Mouse (Mus musculus) liver, postnatal 0 days (tissue): ENCODE results near the gene Nlrc5. TPM values are rescaled to one million over a fixed set of nuclear protein-coding genes. Genes with fewer than 3 reads are reported as not detected.

Source experiments
- ATAC-seq: fragments of 200-750 bp; cut with Nextera tagmentation; 2 replicates; pipeline ENCODE4 v1.8.0; 2017; ENCODE audit warnings: mild to moderate bottlenecking, moderate library complexity
- DNase-seq: peaks from one replicate; pipeline ENCODE4 v3.0.0-alpha.2; 2016
- H3K27ac ChIP-seq: fragments of 300-500 bp; sonication (generic); 2 replicates; pipeline ENCODE4 v1.5.1; 2014; ENCODE audit warnings: antibody characterized with exemption, moderate library complexity, mild to moderate bottlenecking, low read depth
- H3K27me3 ChIP-seq: fragments of 300-500 bp; sonication (generic); 2 replicates; pipeline ENCODE4 v1.6.1; 2014; ENCODE audit warnings: low read length, control low read depth, mixed read lengths; ENCODE audit not compliant: insufficient read depth
- H3K36me3 ChIP-seq: fragments of 300-500 bp; sonication (generic); replicated peaks from 2 replicates; pipeline ENCODE4 v1.6.1; 2014; ENCODE audit warnings: mild to moderate bottlenecking, control low read depth, low read length, moderate library complexity, mixed read lengths; ENCODE audit not compliant: insufficient read depth
- H3K4me1 ChIP-seq: fragments of 300-500 bp; sonication (generic); 2 replicates; pipeline ENCODE4 v1.6.1; 2014; ENCODE audit warnings: antibody characterized with exemption, mild to moderate bottlenecking, control low read depth; ENCODE audit not compliant: insufficient read depth
- H3K4me2 ChIP-seq: fragments of 300-500 bp; sonication (generic); 2 replicates; pipeline ENCODE4 v1.6.1; 2014; ENCODE audit warnings: low read depth, mild to moderate bottlenecking, low read length, moderate library complexity, mixed read lengths
- H3K4me3 ChIP-seq: fragments of 300-500 bp; sonication (generic); 2 replicates; pipeline ENCODE4 v1.5.1; 2014; ENCODE audit warnings: low read depth, low read length
- H3K9ac ChIP-seq: fragments of 300-500 bp; sonication (generic); replicated peaks from 2 replicates; pipeline ENCODE4 v1.6.1; 2014; ENCODE audit warnings: mild to moderate bottlenecking, moderate library complexity
- H3K9me3 ChIP-seq: fragments of 300-500 bp; sonication (generic); 2 replicates; pipeline ENCODE4 v1.6.1; 2016; ENCODE audit warnings: mild to moderate bottlenecking, control low read depth, low read length, mixed read lengths
- CTCF ChIP-seq: sonication (generic); IDR thresholded peaks from 2 replicates; pipeline ENCODE4 v1.5.1; 2016; ENCODE audit warnings: antibody characterized with exemption, low read depth
- EP300 ChIP-seq: IDR thresholded peaks from 2 replicates; pipeline ENCODE4 v1.6.1; 2016; ENCODE audit warnings: antibody characterized with exemption, low read depth, mild to moderate bottlenecking
- WGBS: fragments of 180-500 bp; shearing (Covaris S2); extraction: QIAGEN DNeasy Blood & Tissue Kit; methylation state at CpG from one replicate; pipeline ENCODE4 v1.1.7; 2014; ENCODE audit not compliant: insufficient replicate concordance; 5-methylcytosine and 5-hydroxymethylcytosine counted together
- polyA plus RNA-seq: library from polyadenylated mRNA; unstranded; fragments of >200 nt; fragmentation: Nextera tagmentation; extraction: Ambion mirVana; gene quantifications from 2 replicates; pipeline ENCODE4 v1.2.1, GENCODE M21; 2015

Nlrc5 gene
- polyA plus RNA-seq, 1 experiment from 2014 or later = 1.3 TPM

DNA sequence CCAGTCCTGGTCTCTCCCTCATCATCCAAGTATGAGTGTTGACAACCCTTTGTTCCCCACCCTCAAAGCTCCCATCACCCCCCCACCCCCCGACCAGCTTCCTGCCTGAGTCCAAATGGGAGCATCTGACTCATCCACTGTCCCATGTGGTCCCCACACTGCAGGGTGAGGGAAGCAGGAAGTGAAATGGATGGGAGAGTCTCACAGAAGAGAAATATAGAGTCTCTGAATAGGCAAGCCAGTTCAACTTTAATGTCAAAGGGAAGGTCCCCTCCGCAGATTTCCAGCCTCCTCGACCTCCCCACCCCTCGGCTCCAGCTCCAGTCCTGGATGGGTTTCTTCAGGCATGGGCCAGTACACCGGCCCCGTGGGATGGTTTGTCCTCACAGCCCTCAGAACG lies 4.8 kb upstream of the Nlrc5 start:
- Histone ChIP-seq H3K9ac (no peak overlapping the region), H3K4me2 (no peak overlapping the region), H3K27me3 (no peaks in the 10 kb centered on the region; the same call in 1 of the 2 replicates), H3K36me3 (no peaks in the 10 kb centered on the region), H3K9me3 (no peaks in the 10 kb centered on the region), H3K4me1 (peaks cover 6% of the 10 kb centered on the region; the same call in 1 of the 2 replicates), H3K4me3 (no peak overlapping the region), H3K27ac (no peak overlapping the region)
- DNase-seq (no peak), ATAC-seq (no peak)
- 63% methylated on average over 7 of the region's 7 CpGs for WGBS
- TF ChIP-seq EP300 = no peak
- TF ChIP-seq CTCF = no peak

DNA sequence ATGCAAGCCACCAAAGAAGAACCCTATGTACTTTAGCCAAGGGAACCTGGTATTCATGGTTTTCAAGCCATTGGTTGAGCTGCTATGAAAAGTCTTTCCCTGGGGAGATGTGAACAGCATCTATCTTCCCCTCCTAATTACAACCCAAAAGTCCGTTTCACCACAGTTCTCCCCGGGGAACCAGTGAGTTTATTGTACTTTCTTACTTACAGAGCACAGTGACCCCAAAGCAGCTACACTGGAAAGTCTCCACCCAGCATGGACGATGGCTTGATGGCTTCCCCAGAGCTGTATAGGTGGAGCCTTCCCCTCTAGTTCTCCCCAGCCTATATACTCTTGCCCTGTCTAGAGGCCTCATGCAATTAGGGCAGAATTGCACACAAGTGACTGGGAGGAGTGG lies 1.9 kb upstream of the Nlrc5 start:
- no peak overlapping the region for H3K27ac ChIP-seq
- no peak overlapping the region; the same call in 1 of the 2 replicates for H3K4me2 ChIP-seq
- no peak overlapping the region for H3K9ac ChIP-seq
- DNase-seq (no peak), ATAC-seq (no peak)
- no peaks in the 10 kb centered on the region for H3K9me3 ChIP-seq
- peaks cover 6% of the 10 kb centered on the region; the same call in 1 of the 2 replicates for H3K4me1 ChIP-seq
- TF ChIP-seq CTCF (no peak), EP300 (no peak)
- H3K36me3 ChIP-seq = no peaks in the 10 kb centered on the region
- WGBS = 55% methylated on average over 3 of the region's 3 CpGs
- no peaks in the 10 kb centered on the region; the same call in 1 of the 2 replicates for H3K27me3 ChIP-seq
- no peak overlapping the region for H3K4me3 ChIP-seq

DNA sequence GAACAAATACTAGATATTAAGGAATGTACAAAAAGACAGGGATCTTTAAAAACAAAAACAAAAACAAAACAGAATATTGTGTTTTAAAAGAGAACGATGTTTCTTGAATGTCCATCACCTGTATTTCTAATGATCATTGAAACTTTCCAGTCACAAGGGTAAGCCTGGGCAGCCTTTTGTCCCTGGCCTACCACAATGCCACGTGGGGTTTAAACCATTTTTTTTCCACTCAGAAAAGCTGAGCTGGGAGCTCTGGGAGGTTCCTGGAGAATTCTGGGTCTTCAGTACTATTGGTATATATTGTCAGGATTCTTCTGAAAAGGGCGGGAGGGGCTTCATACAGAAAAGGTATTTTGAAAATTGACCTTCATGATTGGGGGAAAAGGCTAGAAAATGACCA lies 802 bp downstream of the Nlrc5 start:
- H3K36me3 ChIP-seq = no peaks in the 10 kb centered on the region
- no peaks in the 10 kb centered on the region; the same call in 1 of the 2 replicates for H3K27me3 ChIP-seq
- DNase-seq = no peak
- TF ChIP-seq EP300 = no peak
- TF ChIP-seq CTCF = no peak
- no peaks in the 10 kb centered on the region for H3K9me3 ChIP-seq
- no peak for ATAC-seq
- 0 out of 2 replicates have a peak overlapping the region, but pooled peaks have one; percentile 59 for H3K4me3 ChIP-seq
- no peak overlapping the region for H3K27ac ChIP-seq
- no peak overlapping the region for H3K9ac ChIP-seq
- H3K4me1 ChIP-seq = peaks cover 6% of the 10 kb centered on the region; the same call in 1 of the 2 replicates
- 73% methylated on average over 3 of the region's 3 CpGs for WGBS
- H3K4me2 ChIP-seq = peak overlapping the region; percentile 75

DNA sequence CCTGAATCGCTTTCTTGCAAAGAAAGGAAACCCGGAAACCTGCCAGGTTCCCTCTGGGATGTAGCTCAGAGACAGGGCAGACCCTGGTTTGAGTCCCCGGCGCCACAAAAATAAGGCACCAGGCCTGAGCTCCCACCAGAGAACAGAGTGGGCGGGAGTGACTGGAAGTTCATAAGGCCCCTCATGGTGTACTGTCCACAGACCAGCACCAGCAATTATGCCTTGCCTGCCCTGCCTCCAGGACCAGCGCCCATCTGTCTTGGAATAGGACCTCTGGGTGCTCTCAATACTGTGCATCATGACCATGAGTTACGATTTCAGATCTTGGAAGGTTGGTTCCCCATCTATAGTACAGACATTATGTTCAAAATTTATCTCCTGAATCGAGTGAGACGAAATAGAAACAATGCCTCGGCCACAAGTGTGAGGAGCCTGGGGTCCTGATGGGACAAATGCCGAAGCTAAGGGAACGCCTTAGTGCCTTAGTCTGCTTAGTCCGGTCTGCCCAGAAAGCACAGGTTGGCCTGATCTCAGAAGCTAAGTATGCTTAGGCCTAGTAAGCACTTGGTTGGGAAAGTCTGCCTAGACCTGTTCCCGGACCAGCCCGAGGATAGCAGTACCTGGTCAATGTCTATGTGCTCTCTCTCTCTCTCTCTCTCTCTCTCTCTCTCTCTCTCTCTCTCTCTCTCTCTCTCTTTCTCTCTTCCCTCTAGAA lies 1.4 kb downstream of the Nlrc5 start:
- H3K4me1 ChIP-seq = peaks cover 6% of the 10 kb centered on the region; the same call in 1 of the 2 replicates
- H3K9me3 ChIP-seq = no peaks in the 10 kb centered on the region
- H3K27me3 ChIP-seq = no peaks in the 10 kb centered on the region; the same call in 1 of the 2 replicates
- 84% methylated on average over 15 of the region's 15 CpGs for WGBS
- no peak for DNase-seq
- no peak overlapping the region for H3K9ac ChIP-seq
- no peak overlapping the region for H3K27ac ChIP-seq
- H3K36me3 ChIP-seq = no peaks in the 10 kb centered on the region
- no peak for ATAC-seq
- no peak overlapping the region for H3K4me3 ChIP-seq
- TF ChIP-seq CTCF = no peak
- no peak for TF ChIP-seq EP300
- no peak overlapping the region for H3K4me2 ChIP-seq

DNA sequence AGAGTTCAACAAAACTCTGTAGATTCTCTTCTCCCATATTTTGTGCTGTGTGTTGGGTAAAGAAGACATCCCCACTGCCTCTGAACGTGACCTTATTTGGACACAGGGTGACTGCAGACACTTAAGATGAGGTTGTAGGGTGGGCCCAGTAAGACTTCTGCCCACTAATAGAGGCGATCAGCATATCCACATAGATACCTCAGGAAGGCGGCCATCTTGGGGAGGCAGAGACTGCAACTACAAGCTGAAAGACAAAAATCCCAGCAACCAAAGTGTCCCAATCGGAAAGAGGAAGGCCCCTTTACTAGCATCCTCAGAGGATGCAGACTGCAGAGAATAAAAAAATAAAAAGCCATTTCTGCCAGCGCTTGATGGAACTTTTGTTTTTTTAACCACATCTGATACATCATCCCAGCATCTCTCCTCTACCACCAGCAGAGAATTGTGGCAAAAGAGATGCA lies 2.0 kb downstream of the Nlrc5 start:
- Histone ChIP-seq H3K9ac (no peak overlapping the region), H3K27ac (no peak overlapping the region), H3K36me3 (no peaks in the 10 kb centered on the region), H3K27me3 (no peaks in the 10 kb centered on the region; the same call in 1 of the 2 replicates), H3K4me2 (no peak overlapping the region), H3K9me3 (no peaks in the 10 kb centered on the region), H3K4me3 (no peak overlapping the region), H3K4me1 (peaks cover 6% of the 10 kb centered on the region; the same call in 1 of the 2 replicates)
- ATAC-seq (no peak), DNase-seq (no peak)
- WGBS = 83% methylated on average over 5 of the region's 5 CpGs
- TF ChIP-seq CTCF (no peak), EP300 (no peak)

DNA sequence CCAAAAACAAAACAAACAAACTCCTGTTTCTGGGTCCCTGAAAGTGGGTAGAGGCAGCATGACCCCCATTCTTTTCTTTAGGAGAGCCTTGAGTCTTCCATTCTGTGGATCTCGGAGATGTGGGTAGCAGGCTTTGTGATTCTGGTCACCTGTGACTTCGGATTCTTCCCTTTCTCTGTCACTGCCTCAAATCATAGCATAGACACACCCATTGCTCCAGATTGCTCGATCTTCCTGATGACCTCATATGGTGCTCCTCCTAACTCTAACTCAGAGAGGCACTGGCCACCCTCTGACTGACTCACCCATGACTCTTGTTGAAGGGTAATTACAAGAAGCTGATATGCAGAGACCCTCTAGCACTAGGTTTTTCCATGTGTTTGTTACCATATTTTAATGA lies 2.7 kb downstream of the Nlrc5 start:
- Histone ChIP-seq H3K9me3 (no peaks in the 10 kb centered on the region), H3K9ac (no peak overlapping the region), H3K27me3 (no peaks in the 10 kb centered on the region; the same call in 1 of the 2 replicates), H3K4me2 (no peak overlapping the region), H3K27ac (no peak overlapping the region), H3K36me3 (no peaks in the 10 kb centered on the region), H3K4me3 (no peak overlapping the region), H3K4me1 (peaks cover 6% of the 10 kb centered on the region; the same call in 1 of the 2 replicates)
- no peak for DNase-seq
- WGBS = 58% methylated on average over 3 of the region's 3 CpGs
- TF ChIP-seq CTCF (no peak), EP300 (no peak)
- ATAC-seq = no peak
